Mouse (Mus musculus) liver, embryonic 18 days (tissue): ENCODE measurements around the gene Igfbp5. TPM values are rescaled to one million over a fixed set of nuclear protein-coding genes. Genes with fewer than 3 reads are reported as not detected.

Experiments used
- polyA plus RNA-seq: library from polyadenylated mRNA; depleted of rRNA; stranded (reverse); fragments of >200 nt; gene quantifications from 2 replicates; pipeline ENCODE4 v1.2.3, GENCODE M21; 2012; rRNA removed

Gene Igfbp5
- 2.9 and 3.0 TPM in 2 replicates for polyA plus RNA-seq

DNA sequence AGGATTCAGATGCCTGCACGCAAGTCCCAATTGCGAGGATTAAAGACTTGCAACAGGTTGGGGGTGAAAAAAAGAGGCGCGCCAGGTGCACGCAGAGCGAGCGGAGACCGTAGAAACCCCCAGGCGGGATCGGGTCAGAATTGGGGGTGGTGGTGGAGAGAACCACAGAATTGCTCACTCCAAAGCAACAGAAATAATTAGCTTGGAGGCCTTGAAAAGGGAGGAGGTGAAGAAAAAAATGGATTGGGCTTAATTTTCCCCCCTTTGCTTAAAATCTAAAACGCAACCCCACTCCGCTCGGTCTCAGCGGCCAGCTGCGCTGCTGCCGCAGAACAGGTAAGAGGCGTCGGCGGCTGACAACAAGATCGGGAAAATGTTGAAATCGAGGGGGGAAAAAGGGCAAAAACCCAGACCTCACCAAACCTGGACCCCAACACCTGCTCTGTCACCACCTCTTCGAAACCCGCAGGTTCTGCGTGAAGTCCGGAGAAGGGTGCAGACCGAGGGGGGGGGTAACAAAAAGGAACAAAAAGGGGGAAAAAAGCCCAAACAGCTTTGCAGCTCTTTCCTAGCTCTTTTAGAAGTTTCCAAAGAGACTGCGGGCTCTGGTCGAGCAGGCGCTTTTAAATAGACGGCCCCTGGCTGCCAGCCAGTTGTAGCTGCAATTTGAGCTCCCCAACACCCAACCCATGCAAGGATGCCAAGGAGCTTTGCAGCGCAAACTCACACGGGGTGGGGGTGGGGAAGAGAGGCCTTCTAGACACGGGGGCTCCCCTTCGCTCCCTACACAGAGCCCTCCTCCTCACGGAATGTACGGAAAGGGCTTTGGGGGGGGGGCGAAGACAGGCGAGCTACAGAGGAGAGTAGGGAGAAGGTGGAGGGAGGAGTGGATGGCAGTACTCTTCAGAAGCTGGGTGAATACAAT, at the start of gene Igfbp5:
Igfbp5 (minus strand) TSS at position 598 of the 925 bp plus-strand sequence.

DNA sequence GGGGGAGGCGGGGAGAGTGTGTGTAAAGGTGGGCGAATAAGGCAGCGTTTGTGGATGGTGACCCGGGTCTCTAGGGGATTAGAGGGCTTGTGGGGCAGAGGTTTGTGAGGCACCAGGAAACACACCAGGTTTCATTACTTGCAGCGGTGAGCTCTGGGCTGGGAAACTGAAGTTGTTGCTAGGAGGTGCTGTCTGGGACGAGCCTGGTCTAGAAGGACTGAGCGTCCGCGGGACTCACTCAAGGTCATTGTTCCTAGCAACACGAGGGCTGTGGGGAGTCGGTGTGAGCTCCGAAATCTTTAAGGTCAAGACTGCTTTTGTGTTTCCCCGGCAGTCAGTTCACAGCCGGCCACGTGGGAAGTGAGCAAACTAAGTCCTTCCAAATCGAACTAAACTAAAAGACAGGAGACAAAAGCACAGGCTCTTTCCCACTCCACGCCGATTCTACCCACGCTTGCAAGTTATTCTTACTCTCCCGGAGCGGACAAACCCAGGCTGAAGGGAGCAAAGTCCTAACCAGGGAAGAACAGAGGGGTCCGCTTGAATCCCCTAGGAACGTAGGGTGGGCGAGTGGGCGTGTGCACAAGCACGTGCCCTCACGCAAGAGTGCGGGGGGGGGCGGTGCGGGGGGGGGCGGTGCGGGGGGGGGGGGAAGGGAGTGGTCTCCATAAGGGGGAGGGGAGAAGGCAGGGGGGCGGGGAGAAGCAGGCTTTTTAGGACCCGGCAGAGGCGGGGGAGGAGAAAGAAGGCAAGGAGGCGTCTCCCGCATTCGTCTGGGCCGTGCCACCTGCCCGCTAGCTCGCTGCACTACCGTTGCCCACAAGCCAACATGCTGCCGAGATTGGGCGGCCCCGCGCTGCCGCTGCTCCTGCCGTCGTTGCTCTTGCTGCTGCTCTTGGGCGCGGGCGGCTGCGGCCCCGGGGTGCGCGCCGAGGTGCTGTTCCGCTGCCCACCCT, 50.7 kb downstream of the Igfbp5 start, which contains the start of gene Igfbp2:
Igfbp2 (plus strand) TSS at position 753 of the 956 bp plus-strand sequence.

Other genes starting within 250 kb of the Igfbp5 start
- gene Ankar, start 174.3 kb downstream of the Igfbp5 start, polyA plus RNA-seq = 0.01 TPM in 1 of 2 replicates, not detected in the other
- 889 and 930 TPM in 2 replicates for gene Rpl37a, start 163.6 kb downstream of the Igfbp5 start, polyA plus RNA-seq
- gene Igfbp2, start 50.4 kb downstream of the Igfbp5 start, polyA plus RNA-seq = 562 and 624 TPM in 2 replicates
- gene Tnp1, start 141.0 kb upstream of the Igfbp5 start, polyA plus RNA-seq = not detected in 2 replicates